Mouse (Mus musculus) stomach, embryonic 14.5 days (tissue): Measurements from ENCODE around the gene Agtpbp1. TPM values are rescaled to one million over a fixed set of nuclear protein-coding genes. Genes with fewer than 3 reads are reported as not detected.

Experiments used
- ATAC-seq: fragments of 200-750 bp; cut with Nextera tagmentation; 2 replicates; pipeline ENCODE4 v1.8.0; 2017; ENCODE audit warnings: low read depth, moderate TSS enrichment; ENCODE audit not compliant: insufficient number of reproducible peaks, insufficient read depth, low FRiP score
- H3K27ac ChIP-seq: fragments of 300-500 bp; sonication (generic); 2 replicates; pipeline ENCODE4 v1.5.1; 2014; ENCODE audit warnings: mild to moderate bottlenecking, low read length, moderate library complexity, mixed read lengths
- H3K27me3 ChIP-seq: fragments of 300-500 bp; sonication (generic); 2 replicates; pipeline ENCODE4 v1.6.1; 2014; ENCODE audit warnings: low read length, control low read depth, mixed read lengths; ENCODE audit not compliant: control insufficient read depth, insufficient read depth
- H3K36me3 ChIP-seq: fragments of 300-500 bp; sonication (generic); 2 replicates; pipeline ENCODE4 v1.6.1; 2014; ENCODE audit warnings: mild to moderate bottlenecking, control low read depth, low read length, moderate library complexity, mixed read lengths; ENCODE audit not compliant: control insufficient read depth, insufficient read depth
- H3K4me1 ChIP-seq: fragments of 300-500 bp; sonication (generic); 2 replicates; pipeline ENCODE4 v1.6.1; 2014; ENCODE audit warnings: low read length, control low read depth, mixed read lengths; ENCODE audit not compliant: control insufficient read depth, insufficient read depth
- H3K4me2 ChIP-seq: fragments of 300-500 bp; sonication (generic); replicated peaks from 2 replicates; pipeline ENCODE4 v1.6.1; 2014; ENCODE audit warnings: low read depth, low read length, control low read depth
- H3K4me3 ChIP-seq: fragments of 300-500 bp; sonication (generic); 2 replicates; pipeline ENCODE4 v1.5.1; 2014; ENCODE audit warnings: low read depth, low read length, control low read depth
- H3K9ac ChIP-seq: fragments of 300-500 bp; sonication (generic); replicated peaks from 2 replicates; pipeline ENCODE4 v1.6.1; 2014; ENCODE audit warnings: low read depth, mild to moderate bottlenecking, control low read depth, low read length, moderate library complexity, mixed read lengths
- H3K9me3 ChIP-seq: fragments of 300-500 bp; sonication (generic); 2 replicates; pipeline ENCODE4 v1.6.1; 2016; ENCODE audit warnings: low read depth, low read length, control low read depth; ENCODE audit not compliant: control insufficient read depth
- WGBS: fragments of 180-500 bp; shearing (Covaris S2); extraction: QIAGEN DNeasy Blood & Tissue Kit; methylation state at CpG from one replicate; pipeline ENCODE4 v1.1.7; 2014; 5-methylcytosine and 5-hydroxymethylcytosine counted together
- polyA plus RNA-seq: library from polyadenylated mRNA; unstranded; fragments of >200 nt; fragmentation: Nextera tagmentation; extraction: Ambion mirVana; gene quantifications from 2 replicates; pipeline ENCODE4 v1.2.1, GENCODE M21; 2014

The Agtpbp1 gene
- polyA plus RNA-seq, 1 experiment from 2014 or later: 27.6 TPM

GRCm38 (mm10) chr13:59590691-59591090, 5.7 kb upstream of the Agtpbp1 start:
- 80% methylated on average over 4 of the region's 4 CpGs for WGBS
- H3K4me1 ChIP-seq: peaks cover 13% of the 10 kb centered on the region; the same call in 1 of the 2 replicates
- no peaks in the 10 kb centered on the region for H3K27me3 ChIP-seq
- peaks cover 27% of the 10 kb centered on the region for H3K36me3 ChIP-seq
- H3K9me3 ChIP-seq: no peaks in the 10 kb centered on the region
- no peak for ATAC-seq
- H3K4me2 ChIP-seq: no peak overlapping the region
- no peak overlapping the region for H3K27ac ChIP-seq
- H3K4me3 ChIP-seq: no peak overlapping the region
- H3K9ac ChIP-seq: no peak overlapping the region

- H3K27ac ChIP-seq: no peak overlapping the region
- H3K36me3 ChIP-seq: peaks cover 22% of the 10 kb centered on the region
- ATAC-seq: no peak
- H3K4me1 ChIP-seq: peaks cover 13% of the 10 kb centered on the region; the same call in 1 of the 2 replicates
- no peak overlapping the region for H3K9ac ChIP-seq
- no peaks in the 10 kb centered on the region for H3K27me3 ChIP-seq
- H3K9me3 ChIP-seq: no peaks in the 10 kb centered on the region
- no peak overlapping the region for H3K4me3 ChIP-seq
- no peak overlapping the region for H3K4me2 ChIP-seq
- WGBS: 84% methylated on average over 4 of the region's 4 CpGs
Observed at GRCm38 (mm10) chr13:59589672-59590071, 4.6 kb upstream of the Agtpbp1 start.

DNA sequence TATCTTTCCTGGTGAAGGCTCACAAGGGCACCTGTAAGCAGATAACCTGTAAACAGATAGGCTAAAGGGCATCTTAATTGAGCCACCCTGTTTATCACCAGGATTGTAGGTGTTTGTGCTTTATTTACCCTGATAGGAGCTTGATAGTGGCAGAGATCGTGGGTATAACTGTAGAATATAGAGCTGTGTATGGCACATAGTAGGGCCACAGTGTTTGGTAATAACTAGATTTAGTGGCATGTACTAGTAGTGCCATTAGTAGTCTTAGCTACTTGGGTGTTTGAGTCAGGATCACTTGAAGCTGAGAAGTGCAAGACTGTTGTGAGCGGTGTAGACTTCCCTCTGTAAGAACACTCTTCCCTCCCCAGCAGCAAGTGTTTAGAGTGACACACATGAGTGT, 2.2 kb upstream of the Agtpbp1 start:
- Histone ChIP-seq H3K4me3 (no peak overlapping the region), H3K9ac (no peak overlapping the region), H3K27me3 (no peaks in the 10 kb centered on the region), H3K4me2 (peak overlapping the region; percentile 70; the same call in 1 of the 2 replicates), H3K9me3 (no peaks in the 10 kb centered on the region), H3K4me1 (peaks cover 16% of the 10 kb centered on the region; the same call in 1 of the 2 replicates), H3K27ac (no peak overlapping the region), H3K36me3 (peaks cover 19% of the 10 kb centered on the region)
- no peak for ATAC-seq
- 93% methylated on average over 2 of the region's 2 CpGs for WGBS

GRCm38 (mm10) chr13:59585648-59586005, 600 bp upstream of the Agtpbp1 start:
- Histone ChIP-seq H3K27ac (peak overlapping the region; percentile 69), H3K4me2 (peak overlapping the region; percentile 70), H3K9ac (peak overlapping the region; percentile 82), H3K4me1 (peaks cover 16% of the 10 kb centered on the region; the same call in 1 of the 2 replicates), H3K27me3 (no peaks in the 10 kb centered on the region), H3K36me3 (peaks cover 13% of the 10 kb centered on the region), H3K9me3 (no peaks in the 10 kb centered on the region), H3K4me3 (peak overlapping the region; percentile 92)
- under 1% methylated on average over 28 of the region's 28 CpGs for WGBS
- no peak for ATAC-seq

- Histone ChIP-seq H3K36me3 (peaks cover 10% of the 10 kb centered on the region), H3K27ac (peak overlapping the region; percentile 59), H3K9ac (peak overlapping the region; percentile 38; the same call in 1 of the 2 replicates), H3K9me3 (no peaks in the 10 kb centered on the region), H3K27me3 (no peaks in the 10 kb centered on the region), H3K4me1 (peaks cover 16% of the 10 kb centered on the region; the same call in 1 of the 2 replicates), H3K4me2 (peak overlapping the region; percentile 85), H3K4me3 (peak overlapping the region; percentile 92)
- peak; percentile 40 for ATAC-seq
- WGBS: under 1% methylated on average over 9 of the region's 9 CpGs
Observed at GRCm38 (mm10) chr13:59584481-59584880, 546 bp downstream of the Agtpbp1 start.

- Histone ChIP-seq H3K36me3 (no peaks in the 10 kb centered on the region), H3K27me3 (no peaks in the 10 kb centered on the region), H3K4me3 (no peak overlapping the region), H3K4me1 (0 out of 2 replicates have a peak, but pooled peaks cover 2% of the 10 kb centered on the region), H3K27ac (no peak overlapping the region), H3K9me3 (no peaks in the 10 kb centered on the region), H3K9ac (no peak overlapping the region), H3K4me2 (no peak overlapping the region)
- no peak for ATAC-seq
- WGBS: 96% methylated on average over 4 of the region's 4 CpGs
Observed at GRCm38 (mm10) chr13:59580954-59581353, 4.1 kb downstream of the Agtpbp1 start.

GRCm38 (mm10) chr13:59572549-59572948, 12.5 kb downstream of the Agtpbp1 start:
- Histone ChIP-seq H3K9ac (no peak overlapping the region), H3K4me3 (no peak overlapping the region), H3K27ac (no peak overlapping the region), H3K9me3 (no peaks in the 10 kb centered on the region), H3K36me3 (no peaks in the 10 kb centered on the region), H3K27me3 (no peaks in the 10 kb centered on the region), H3K4me1 (no peaks in the 10 kb centered on the region), H3K4me2 (no peak overlapping the region)
- 77% methylated on average over 2 of the region's 2 CpGs for WGBS
- no peak for ATAC-seq

DNA sequence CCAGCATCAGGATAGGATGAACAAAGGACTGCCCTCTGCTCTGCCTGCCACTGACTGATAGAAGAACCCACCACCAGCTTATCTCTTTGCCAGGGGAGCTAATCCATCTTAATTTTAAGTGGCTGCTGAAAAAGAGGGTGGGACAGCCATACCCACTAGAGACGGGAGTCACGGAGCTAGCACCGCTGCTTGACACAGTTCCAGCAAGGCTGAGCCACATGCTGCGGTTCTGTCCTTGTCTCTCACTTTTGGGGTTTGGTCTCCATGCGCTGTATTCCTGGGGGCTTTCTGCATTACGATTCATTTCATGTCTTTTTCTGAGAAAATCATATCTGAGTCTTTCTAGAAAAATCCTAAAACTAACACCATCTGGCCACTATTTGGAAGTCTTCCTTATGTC, 13.9 kb downstream of the Agtpbp1 start:
- H3K4me3 ChIP-seq: no peak overlapping the region
- 78% methylated on average over 6 of the region's 6 CpGs for WGBS
- H3K9ac ChIP-seq: no peak overlapping the region
- H3K36me3 ChIP-seq: no peaks in the 10 kb centered on the region
- no peak overlapping the region for H3K27ac ChIP-seq
- H3K27me3 ChIP-seq: no peaks in the 10 kb centered on the region
- H3K4me2 ChIP-seq: no peak overlapping the region
- no peaks in the 10 kb centered on the region for H3K9me3 ChIP-seq
- ATAC-seq: no peak
- H3K4me1 ChIP-seq: no peaks in the 10 kb centered on the region

DNA sequence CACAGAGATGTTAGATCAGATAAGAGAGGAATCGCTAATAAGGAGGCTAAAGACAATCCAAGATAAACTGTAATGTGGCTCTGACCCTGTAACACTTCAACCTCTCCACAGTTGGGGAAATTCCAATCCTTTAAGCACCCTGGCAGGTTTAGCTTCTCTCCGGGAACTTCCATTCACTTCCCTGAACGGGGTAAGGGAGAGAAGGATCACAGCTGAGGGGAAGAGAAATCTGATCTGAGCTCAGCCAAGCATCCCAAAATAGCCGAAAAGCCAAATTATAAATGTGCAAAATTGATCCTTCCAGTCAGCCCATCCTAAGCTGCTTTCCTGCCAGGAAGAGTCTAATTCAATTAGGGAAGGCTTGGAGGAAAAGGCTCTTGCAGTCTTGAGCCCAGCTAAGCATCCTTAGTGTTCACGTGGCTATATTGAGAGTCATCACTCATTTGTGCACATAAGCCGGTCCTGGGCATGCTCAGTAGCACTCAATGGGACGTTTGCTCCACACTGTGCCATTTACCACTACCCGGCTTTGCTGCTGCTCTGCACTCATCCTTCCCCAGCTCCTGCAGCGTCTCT, 19.0 kb downstream of the Agtpbp1 start:
- no peak for ATAC-seq
- Histone ChIP-seq H3K27ac (no peak overlapping the region), H3K4me2 (no peak overlapping the region), H3K36me3 (no peaks in the 10 kb centered on the region), H3K4me1 (no peaks in the 10 kb centered on the region), H3K9me3 (no peaks in the 10 kb centered on the region), H3K9ac (no peak overlapping the region), H3K4me3 (no peak overlapping the region), H3K27me3 (no peaks in the 10 kb centered on the region)
- 43% methylated on average over 9 of the region's 9 CpGs for WGBS
